Mouse (Mus musculus): ENCODE measurements around the gene Ltbp4. TPM values are rescaled to one million over a fixed set of nuclear protein-coding genes. Genes with fewer than 3 reads are reported as not detected.

Ltbp4 gene
- polyA plus RNA-seq, 1 experiment from 2014 or later = 11.9 TPM

GRCm38 (mm10) chr7:27327500-27327899, 10.0 kb downstream of the Ltbp4 start:
- H3K4me2 ChIP-seq (ENCODE audit: low read depth, low read length, severe bottlenecking) = no peak overlapping the region
- H3K4me3 ChIP-seq (ENCODE audit: low read depth, low read length) = no peak overlapping the region
- H3K27me3 ChIP-seq (ENCODE audit: control insufficient read depth, insufficient read depth, low read length) = peaks cover 64% of the 10 kb centered on the region
- no peak overlapping the region for H3K9ac ChIP-seq (ENCODE audit: low read length)
- H3K9me3 ChIP-seq (ENCODE audit: control insufficient read depth, low read length) = no peaks in the 10 kb centered on the region
- H3K27ac ChIP-seq (ENCODE audit: low read depth, low read length) = no peak overlapping the region
- no peaks in the 10 kb centered on the region for H3K36me3 ChIP-seq (ENCODE audit: control insufficient read depth, insufficient read depth, low read length)
- H3K4me1 ChIP-seq (replicated peaks; ENCODE audit: control insufficient read depth, insufficient read depth, low read length) = peaks cover 5% of the 10 kb centered on the region
- DNase-seq (ENCODE audit: low spot score) (no peak), ATAC-seq (replicated peaks; ENCODE audit: low FRiP score) (no peak)
- WGBS = 91% methylated on average over 8 of the region's 8 CpGs

GRCm38 (mm10) chr7:27326101-27326880, 11.2 kb downstream of the Ltbp4 start:
- DNase-seq (ENCODE audit: low spot score) (no peak), ATAC-seq (replicated peaks; ENCODE audit: low FRiP score) (no peak)
- Histone ChIP-seq H3K27ac (ENCODE audit: low read depth, low read length) (no peak overlapping the region), H3K27me3 (ENCODE audit: control insufficient read depth, insufficient read depth, low read length) (peaks cover 52% of the 10 kb centered on the region), H3K4me2 (ENCODE audit: low read depth, low read length, severe bottlenecking) (peak overlapping the region; percentile 45; the same call in 1 of the 2 replicates), H3K9ac (ENCODE audit: low read length) (peak overlapping the region; percentile 7), H3K9me3 (ENCODE audit: control insufficient read depth, low read length) (no peaks in the 10 kb centered on the region), H3K4me1 (replicated peaks; ENCODE audit: control insufficient read depth, insufficient read depth, low read length) (peaks cover 5% of the 10 kb centered on the region), H3K4me3 (ENCODE audit: low read depth, low read length) (peak overlapping the region; percentile 21; the same call in 1 of the 2 replicates), H3K36me3 (ENCODE audit: control insufficient read depth, insufficient read depth, low read length) (no peaks in the 10 kb centered on the region)
- WGBS = 26% methylated on average over 34 of the region's 34 CpGs

GRCm38 (mm10) chr7:27325697-27326096, 11.8 kb downstream of the Ltbp4 start:
- no peaks in the 10 kb centered on the region for H3K9me3 ChIP-seq (ENCODE audit: control insufficient read depth, low read length)
- WGBS = 2% methylated on average over 24 of the region's 24 CpGs
- ATAC-seq (replicated peaks; ENCODE audit: low FRiP score) = no peak
- no peak overlapping the region for H3K27ac ChIP-seq (ENCODE audit: low read depth, low read length)
- peak overlapping the region; percentile 45 for H3K4me2 ChIP-seq (ENCODE audit: low read depth, low read length, severe bottlenecking)
- H3K36me3 ChIP-seq (ENCODE audit: control insufficient read depth, insufficient read depth, low read length) = no peaks in the 10 kb centered on the region
- peak overlapping the region; percentile 7 for H3K9ac ChIP-seq (ENCODE audit: low read length)
- peak overlapping the region; percentile 21 for H3K4me3 ChIP-seq (ENCODE audit: low read depth, low read length)
- DNase-seq (ENCODE audit: low spot score) = peak; percentile 67
- peaks cover 46% of the 10 kb centered on the region for H3K27me3 ChIP-seq (ENCODE audit: control insufficient read depth, insufficient read depth, low read length)
- H3K4me1 ChIP-seq (replicated peaks; ENCODE audit: control insufficient read depth, insufficient read depth, low read length) = peaks cover 3% of the 10 kb centered on the region

GRCm38 (mm10) chr7:27324928-27325327, 12.6 kb downstream of the Ltbp4 start:
- peaks cover 39% of the 10 kb centered on the region for H3K27me3 ChIP-seq (ENCODE audit: control insufficient read depth, insufficient read depth, low read length)
- H3K4me2 ChIP-seq (ENCODE audit: low read depth, low read length, severe bottlenecking) = no peak overlapping the region
- no peak overlapping the region for H3K9ac ChIP-seq (ENCODE audit: low read length)
- H3K36me3 ChIP-seq (ENCODE audit: control insufficient read depth, insufficient read depth, low read length) = no peaks in the 10 kb centered on the region
- H3K4me3 ChIP-seq (ENCODE audit: low read depth, low read length) = no peak overlapping the region
- ATAC-seq (replicated peaks; ENCODE audit: low FRiP score) (no peak), DNase-seq (ENCODE audit: low spot score) (no peak)
- no peaks in the 10 kb centered on the region for H3K9me3 ChIP-seq (ENCODE audit: control insufficient read depth, low read length)
- no peak overlapping the region for H3K27ac ChIP-seq (ENCODE audit: low read depth, low read length)
- WGBS = 51% methylated on average over 19 of the region's 20 CpGs
- peaks cover 3% of the 10 kb centered on the region for H3K4me1 ChIP-seq (replicated peaks; ENCODE audit: control insufficient read depth, insufficient read depth, low read length)

GRCm38 (mm10) chr7:27324161-27324560, 13.3 kb downstream of the Ltbp4 start:
- ATAC-seq (replicated peaks; ENCODE audit: low FRiP score) (no peak), DNase-seq (ENCODE audit: low spot score) (no peak)
- Histone ChIP-seq H3K9me3 (ENCODE audit: control insufficient read depth, low read length) (no peaks in the 10 kb centered on the region), H3K36me3 (ENCODE audit: control insufficient read depth, insufficient read depth, low read length) (no peaks in the 10 kb centered on the region), H3K4me2 (ENCODE audit: low read depth, low read length, severe bottlenecking) (no peak overlapping the region), H3K4me3 (ENCODE audit: low read depth, low read length) (no peak overlapping the region), H3K4me1 (replicated peaks; ENCODE audit: control insufficient read depth, insufficient read depth, low read length) (peaks cover 3% of the 10 kb centered on the region), H3K27me3 (ENCODE audit: control insufficient read depth, insufficient read depth, low read length) (peaks cover 32% of the 10 kb centered on the region), H3K9ac (ENCODE audit: low read length) (no peak overlapping the region), H3K27ac (ENCODE audit: low read depth, low read length) (no peak overlapping the region)
- WGBS = 98% methylated on average over 11 of the region's 11 CpGs

- no peaks in the 10 kb centered on the region for H3K36me3 ChIP-seq (ENCODE audit: control insufficient read depth, insufficient read depth, low read length)
Measured at GRCm38 (mm10) chr7:27323001-27323400, 14.5 kb downstream of the Ltbp4 start.

GRCm38 (mm10) chr7:27322291-27322690, 15.2 kb downstream of the Ltbp4 start:
- H3K9me3 ChIP-seq (ENCODE audit: control insufficient read depth, low read length) = no peaks in the 10 kb centered on the region
- H3K27me3 ChIP-seq (ENCODE audit: control insufficient read depth, insufficient read depth, low read length) = peaks cover 15% of the 10 kb centered on the region
- H3K36me3 ChIP-seq (ENCODE audit: control insufficient read depth, insufficient read depth, low read length) = no peaks in the 10 kb centered on the region
- WGBS = 25% methylated on average over 13 of the region's 13 CpGs
- H3K4me3 ChIP-seq (ENCODE audit: low read depth, low read length) = no peak overlapping the region
- DNase-seq (ENCODE audit: low spot score) = no peak
- H3K4me2 ChIP-seq (ENCODE audit: low read depth, low read length, severe bottlenecking) = no peak overlapping the region
- no peak overlapping the region for H3K9ac ChIP-seq (ENCODE audit: low read length)
- H3K27ac ChIP-seq (ENCODE audit: low read depth, low read length) = no peak overlapping the region
- peaks cover 3% of the 10 kb centered on the region for H3K4me1 ChIP-seq (replicated peaks; ENCODE audit: control insufficient read depth, insufficient read depth, low read length)
- ATAC-seq (replicated peaks; ENCODE audit: low FRiP score) = no peak

More at GRCm38 (mm10) chr7:27323001-27323400, 14.5 kb downstream of the Ltbp4 start:
- ATAC-seq (replicated peaks; ENCODE audit: low FRiP score) (no peak), DNase-seq (ENCODE audit: low spot score) (no peak)
- 90% methylated on average over 5 of the region's 5 CpGs for WGBS
- Histone ChIP-seq H3K27me3 (ENCODE audit: control insufficient read depth, insufficient read depth, low read length) (peaks cover 23% of the 10 kb centered on the region), H3K4me2 (ENCODE audit: low read depth, low read length, severe bottlenecking) (no peak overlapping the region), H3K27ac (ENCODE audit: low read depth, low read length) (no peak overlapping the region), H3K4me1 (replicated peaks; ENCODE audit: control insufficient read depth, insufficient read depth, low read length) (peaks cover 3% of the 10 kb centered on the region), H3K4me3 (ENCODE audit: low read depth, low read length) (no peak overlapping the region), H3K9ac (ENCODE audit: low read length) (no peak overlapping the region), H3K9me3 (ENCODE audit: control insufficient read depth, low read length) (no peaks in the 10 kb centered on the region)

- H3K4me2 ChIP-seq (ENCODE audit: low read depth, low read length, severe bottlenecking) = no peak overlapping the region
- H3K9ac ChIP-seq (ENCODE audit: low read length) = no peak overlapping the region
- no peaks in the 10 kb centered on the region for H3K36me3 ChIP-seq (ENCODE audit: control insufficient read depth, insufficient read depth, low read length)
- no peak overlapping the region for H3K27ac ChIP-seq (ENCODE audit: low read depth, low read length)
- no peaks in the 10 kb centered on the region for H3K4me1 ChIP-seq (replicated peaks; ENCODE audit: control insufficient read depth, insufficient read depth, low read length)
- peaks cover 2% of the 10 kb centered on the region; the same call in 1 of the 2 replicates for H3K9me3 ChIP-seq (ENCODE audit: control insufficient read depth, low read length)
- peak; percentile 50 for DNase-seq (ENCODE audit: low spot score)
- WGBS = 91% methylated on average over 22 of the region's 22 CpGs
- H3K4me3 ChIP-seq (ENCODE audit: low read depth, low read length) = no peak overlapping the region
- no peak for ATAC-seq (replicated peaks; ENCODE audit: low FRiP score)
- H3K27me3 ChIP-seq (ENCODE audit: control insufficient read depth, insufficient read depth, low read length) = no peaks in the 10 kb centered on the region
Measured at GRCm38 (mm10) chr7:27319411-27319810, 18.1 kb downstream of the Ltbp4 start.

GRCm38 (mm10) chr7:27315958-27316357, 21.5 kb downstream of the Ltbp4 start:
- WGBS = 33% methylated on average over 7 of the region's 7 CpGs
- Histone ChIP-seq H3K9me3 (ENCODE audit: control insufficient read depth, low read length) (peaks cover 5% of the 10 kb centered on the region; the same call in 1 of the 2 replicates), H3K4me3 (ENCODE audit: low read depth, low read length) (no peak overlapping the region), H3K36me3 (ENCODE audit: control insufficient read depth, insufficient read depth, low read length) (no peaks in the 10 kb centered on the region; the same call in 1 of the 2 replicates), H3K27ac (ENCODE audit: low read depth, low read length) (no peak overlapping the region), H3K4me2 (ENCODE audit: low read depth, low read length, severe bottlenecking) (no peak overlapping the region), H3K9ac (ENCODE audit: low read length) (no peak overlapping the region), H3K4me1 (replicated peaks; ENCODE audit: control insufficient read depth, insufficient read depth, low read length) (no peaks in the 10 kb centered on the region), H3K27me3 (ENCODE audit: control insufficient read depth, insufficient read depth, low read length) (peaks cover 3% of the 10 kb centered on the region; the same call in 1 of the 2 replicates)
- ATAC-seq (replicated peaks; ENCODE audit: low FRiP score) (peak; percentile 53; the same call in 1 of the 2 replicates), DNase-seq (ENCODE audit: low spot score) (peak; percentile 52)

All from forebrain, embryonic 11.5 days (tissue).